Mouse (Mus musculus): Measurements from ENCODE around the gene Alg2. TPM values are rescaled to one million over a fixed set of nuclear protein-coding genes. Genes with fewer than 3 reads are reported as not detected.

Gene Alg2
- total RNA-seq, 2 experiments from 2014 or later = 114 to 117 TPM

GRCm38 (mm10) chr4:47494137-47494536, 20.0 kb upstream of the Alg2 start:
- H3K27ac ChIP-seq = no peak overlapping the region
- no peak for DNase-seq (ENCODE audit: extremely low spot score in 1 of 2, low spot score in 2 of 2)
- no peak overlapping the region for H3K4me3 ChIP-seq
- no peak for TF ChIP-seq CTCF (IDR thresholded peaks at IDR 0.05)
- intact Hi-C loops (cut with DNase I) = no loop called here

- H3K27ac ChIP-seq = no peak overlapping the region
- no peak for TF ChIP-seq CTCF (IDR thresholded peaks at IDR 0.05)
- intact Hi-C loops (cut with DNase I) = no loop called here
- DNase-seq (ENCODE audit: extremely low spot score in 1 of 2, low spot score in 2 of 2) = no peak
- H3K4me3 ChIP-seq = no peak overlapping the region
These were observed 19.3 kb upstream of the Alg2 start for GRCm38 (mm10) chr4:47493456-47493855.

- no peak for TF ChIP-seq CTCF (IDR thresholded peaks at IDR 0.05)
- intact Hi-C loops (cut with DNase I) = no loop called here
- Histone ChIP-seq H3K27ac (no peak overlapping the region), H3K4me3 (no peak overlapping the region)
- DNase-seq (ENCODE audit: extremely low spot score in 1 of 2, low spot score in 2 of 2) = no peak
These were observed 18.4 kb upstream of the Alg2 start for GRCm38 (mm10) chr4:47492311-47493086.

GRCm38 (mm10) chr4:47491243-47491642, 17.1 kb upstream of the Alg2 start:
- intact Hi-C loops (cut with DNase I) = no loop called here
- no peak for DNase-seq (ENCODE audit: extremely low spot score in 1 of 2, low spot score in 2 of 2)
- no peak for TF ChIP-seq CTCF (IDR thresholded peaks at IDR 0.05)
- Histone ChIP-seq H3K4me3 (no peak overlapping the region), H3K27ac (no peak overlapping the region)

GRCm38 (mm10) chr4:47480576-47480975, 6.4 kb upstream of the Alg2 start:
- Histone ChIP-seq H3K4me3 (no peak overlapping the region), H3K27ac (no peak overlapping the region)
- DNase-seq (ENCODE audit: extremely low spot score in 1 of 2, low spot score in 2 of 2) = no peak
- intact Hi-C loops (cut with DNase I) = no loop called here
- no peak for TF ChIP-seq CTCF (IDR thresholded peaks at IDR 0.05)

GRCm38 (mm10) chr4:47480095-47480494, 6.0 kb upstream of the Alg2 start:
- no peak overlapping the region for H3K4me3 ChIP-seq

GRCm38 (mm10) chr4:47477539-47477938, 3.4 kb upstream of the Alg2 start:
- no peak overlapping the region for H3K4me3 ChIP-seq
- intact Hi-C loops (cut with DNase I) = no loop called here
- no peak for TF ChIP-seq CTCF (IDR thresholded peaks at IDR 0.05)
- DNase-seq (ENCODE audit: extremely low spot score in 1 of 2, low spot score in 2 of 2) = no peak
- H3K27ac ChIP-seq = no peak overlapping the region

More at GRCm38 (mm10) chr4:47480095-47480494, 6.0 kb upstream of the Alg2 start:
- DNase-seq (ENCODE audit: extremely low spot score in 1 of 2, low spot score in 2 of 2) = no peak
- TF ChIP-seq CTCF (IDR thresholded peaks at IDR 0.05) = no peak
- intact Hi-C loops (cut with DNase I) = no loop called here
- H3K27ac ChIP-seq = no peak overlapping the region

- no peak for TF ChIP-seq CTCF (IDR thresholded peaks at IDR 0.05)
- peak overlapping the region; percentile 98 for H3K4me3 ChIP-seq
- no peak for DNase-seq (ENCODE audit: extremely low spot score in 1 of 2, low spot score in 2 of 2)
- H3K27ac ChIP-seq = peak overlapping the region; percentile 99
- intact Hi-C loops (cut with DNase I) = loop anchor here (1.0 kb wide), 1 partner anchor 37 kb away; no protein-coding TSS in a partner anchor
These were observed 854 bp upstream of the Alg2 start for GRCm38 (mm10) chr4:47474730-47475643.

- peak overlapping the region; percentile 98 for H3K4me3 ChIP-seq
- intact Hi-C loops (cut with DNase I) = no loop called here
- peak overlapping the region; percentile 99 for H3K27ac ChIP-seq
- TF ChIP-seq CTCF (IDR thresholded peaks at IDR 0.05) = peak; percentile 6
- no peak for DNase-seq (ENCODE audit: extremely low spot score in 1 of 2, low spot score in 2 of 2)
These were observed 556 bp downstream of the Alg2 start for GRCm38 (mm10) chr4:47473586-47473967.

- TF ChIP-seq CTCF (IDR thresholded peaks at IDR 0.05) = no peak
- intact Hi-C loops (cut with DNase I) = no loop called here
- Histone ChIP-seq H3K4me3 (no peak overlapping the region), H3K27ac (no peak overlapping the region)
- DNase-seq (ENCODE audit: extremely low spot score in 1 of 2, low spot score in 2 of 2) = no peak
These were observed 6.9 kb downstream of the Alg2 start for GRCm38 (mm10) chr4:47467196-47467595.

- DNase-seq (ENCODE audit: extremely low spot score in 1 of 2, low spot score in 2 of 2) = no peak
- intact Hi-C loops (cut with DNase I) = no loop called here
- H3K27ac ChIP-seq = no peak overlapping the region
- no peak for TF ChIP-seq CTCF (IDR thresholded peaks at IDR 0.05)
- no peak overlapping the region for H3K4me3 ChIP-seq
These were observed 24.3 kb downstream of the Alg2 start for GRCm38 (mm10) chr4:47449586-47450522.
